Mouse (Mus musculus) hindbrain, embryonic 10.5 days (tissue): Measurements from ENCODE around the gene Fam207a. TPM values are rescaled to one million over a fixed set of nuclear protein-coding genes. Genes with fewer than 3 reads are reported as not detected.

Experiments used
- DNase-seq: peaks from one replicate; pipeline ENCODE4 v3.0.0-alpha.2; 2017; ENCODE audit warnings: low spot score
- H3K27ac ChIP-seq: fragments of 300-500 bp; sonication (generic); 2 replicates; pipeline ENCODE4 v1.5.1; 2016; ENCODE audit warnings: mild to moderate bottlenecking, moderate library complexity
- H3K27me3 ChIP-seq: fragments of 300-500 bp; sonication (generic); 2 replicates; pipeline ENCODE4 v1.6.1; 2016; ENCODE audit warnings: mild to moderate bottlenecking; ENCODE audit not compliant: poor library complexity, insufficient read depth, severe bottlenecking
- H3K36me3 ChIP-seq: fragments of 300-500 bp; sonication (generic); 2 replicates; pipeline ENCODE4 v1.6.1; 2016; ENCODE audit warnings: mild to moderate bottlenecking, moderate library complexity
- H3K4me1 ChIP-seq: fragments of 300-500 bp; sonication (generic); replicated peaks from 2 replicates; pipeline ENCODE4 v1.6.1; 2016; ENCODE audit warnings: mild to moderate bottlenecking
- H3K4me3 ChIP-seq: fragments of 300-500 bp; sonication (generic); 2 replicates; pipeline ENCODE4 v1.5.1; 2016; ENCODE audit warnings: mild to moderate bottlenecking, moderate library complexity
- H3K9me3 ChIP-seq: fragments of 300-500 bp; sonication (generic); 2 replicates; pipeline ENCODE4 v1.6.1; 2016; ENCODE audit warnings: mild to moderate bottlenecking, moderate library complexity
- WGBS: fragments of 180-500 bp; shearing (Covaris S2); methylation state at CpG from one replicate; pipeline ENCODE4 v1.1.7; 2016; 5-methylcytosine and 5-hydroxymethylcytosine counted together
- polyA plus RNA-seq: library from polyadenylated mRNA; unstranded; fragments of >200 nt; fragmentation: Nextera tagmentation; extraction: Ambion mirVana; gene quantifications from 2 replicates; pipeline ENCODE4 v1.2.1, GENCODE M21; 2016

Gene Fam207a
- polyA plus RNA-seq, 1 experiment from 2014 or later = 50.0 TPM

DNA sequence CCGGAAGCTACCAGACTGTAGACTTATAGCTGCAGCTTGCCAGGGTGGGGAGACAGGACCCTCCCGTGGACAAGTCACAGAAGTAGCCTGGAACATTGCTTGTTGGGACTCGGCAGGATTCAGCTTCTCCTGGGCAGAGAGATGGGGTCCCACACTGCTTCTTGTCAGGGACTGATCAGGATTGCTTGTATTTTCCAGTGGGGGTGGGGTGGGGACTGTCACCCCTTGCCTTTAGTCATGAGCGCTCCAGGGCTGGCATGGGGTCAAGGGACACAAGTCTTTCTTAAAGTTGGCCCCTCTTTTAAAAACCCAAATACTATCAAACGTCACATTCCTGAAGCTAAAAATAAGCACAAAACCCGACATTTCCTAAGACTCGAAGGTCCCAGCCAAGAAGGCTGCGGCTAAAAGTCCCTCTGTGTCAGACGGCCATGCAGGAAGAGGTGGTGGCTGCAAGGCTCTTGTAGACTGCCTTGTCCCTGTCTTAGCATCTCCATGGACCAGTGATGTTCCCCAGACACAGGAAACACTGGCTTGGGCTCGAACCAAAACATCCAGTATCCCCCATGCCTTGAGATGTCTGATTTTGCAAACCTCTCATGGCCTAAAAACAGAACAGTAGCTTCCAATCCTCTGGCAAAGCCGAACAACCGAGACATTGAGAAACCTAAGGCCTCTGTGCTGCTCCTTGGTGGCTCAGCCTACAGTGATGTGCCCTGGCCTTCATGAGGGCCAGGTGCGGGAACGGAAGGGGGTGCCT is 60.2 kb downstream of the Fam207a start:
- no peaks in the 10 kb centered on the region for H3K36me3 ChIP-seq
- no peak for DNase-seq
- H3K27me3 ChIP-seq = no peaks in the 10 kb centered on the region
- no peak overlapping the region for H3K4me3 ChIP-seq
- no peaks in the 10 kb centered on the region for H3K9me3 ChIP-seq
- H3K27ac ChIP-seq = no peak overlapping the region
- peaks cover 13% of the 10 kb centered on the region for H3K4me1 ChIP-seq
- WGBS = 82% methylated on average over 14 of the region's 14 CpGs

DNA sequence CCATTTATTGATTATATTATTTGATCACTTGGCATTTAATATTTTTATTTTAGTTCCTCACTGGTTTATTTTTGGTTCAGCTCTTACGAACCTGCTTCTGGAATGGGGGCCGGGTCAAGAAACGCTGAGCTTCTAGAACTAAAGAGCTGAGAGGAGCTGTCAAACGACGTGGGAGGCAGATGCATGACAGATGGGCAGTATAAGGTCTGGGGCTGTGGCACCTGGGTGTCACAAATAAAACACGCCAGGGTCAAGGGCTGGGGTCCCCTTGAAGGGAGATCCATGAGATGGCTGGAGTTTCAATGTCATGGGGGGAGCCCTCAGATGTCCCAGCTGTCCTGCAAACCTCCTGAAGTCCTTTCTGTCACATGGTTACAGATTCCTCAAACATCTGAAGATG is 60.8 kb downstream of the Fam207a start:
- H3K27me3 ChIP-seq = no peaks in the 10 kb centered on the region
- H3K4me1 ChIP-seq = peaks cover 18% of the 10 kb centered on the region
- DNase-seq = no peak
- 79% methylated on average over 6 of the region's 6 CpGs for WGBS
- H3K9me3 ChIP-seq = no peaks in the 10 kb centered on the region
- H3K27ac ChIP-seq = no peak overlapping the region
- H3K36me3 ChIP-seq = no peaks in the 10 kb centered on the region
- no peak overlapping the region for H3K4me3 ChIP-seq

DNA sequence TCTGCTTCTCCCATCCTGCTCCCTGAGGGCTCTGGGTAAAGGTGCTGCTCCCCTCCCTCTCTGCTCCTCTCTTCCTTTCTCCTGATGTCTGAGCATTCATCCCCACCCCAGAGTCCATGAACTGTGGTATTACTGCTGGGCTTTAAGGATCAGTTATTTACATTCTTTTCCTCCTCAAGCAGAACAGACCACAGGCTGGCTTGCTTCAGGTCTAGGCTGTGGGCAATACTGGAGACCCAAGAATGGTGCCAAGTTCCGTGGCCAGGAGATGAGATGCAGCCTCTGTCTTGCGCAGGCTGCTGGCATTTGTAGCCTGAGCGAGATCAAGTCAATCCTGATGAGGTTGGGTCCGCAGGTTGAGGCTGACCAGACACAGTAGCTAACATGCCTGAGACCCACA is 63.8 kb downstream of the Fam207a start:
- no peak overlapping the region for H3K27ac ChIP-seq
- peaks cover 46% of the 10 kb centered on the region for H3K4me1 ChIP-seq
- H3K4me3 ChIP-seq = no peak overlapping the region
- H3K36me3 ChIP-seq = no peaks in the 10 kb centered on the region
- no peaks in the 10 kb centered on the region for H3K9me3 ChIP-seq
- no peaks in the 10 kb centered on the region for H3K27me3 ChIP-seq
- 91% methylated on average over 4 of the region's 4 CpGs for WGBS
- DNase-seq = no peak

DNA sequence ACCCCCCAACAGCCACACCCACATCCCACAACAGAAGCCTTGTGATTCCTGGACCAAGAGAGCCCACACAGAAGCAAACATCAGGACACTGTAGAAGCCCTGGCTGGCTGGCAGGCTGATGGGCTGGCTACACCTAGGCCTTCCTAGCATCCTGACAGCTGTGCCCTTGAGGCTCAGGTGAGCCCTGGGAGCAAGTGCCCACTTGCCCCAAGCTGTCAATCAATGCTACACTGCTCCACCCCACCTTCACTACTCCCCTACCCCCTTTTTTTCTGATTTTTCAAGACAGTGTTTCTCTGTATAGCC is 65.5 kb downstream of the Fam207a start:
- Histone ChIP-seq H3K4me3 (no peak overlapping the region), H3K4me1 (peaks cover 40% of the 10 kb centered on the region), H3K27ac (0 out of 2 replicates have a peak overlapping the region, but pooled peaks have one; percentile 30), H3K9me3 (peaks cover 3% of the 10 kb centered on the region), H3K36me3 (no peaks in the 10 kb centered on the region), H3K27me3 (no peaks in the 10 kb centered on the region)
- no peak for DNase-seq

DNA sequence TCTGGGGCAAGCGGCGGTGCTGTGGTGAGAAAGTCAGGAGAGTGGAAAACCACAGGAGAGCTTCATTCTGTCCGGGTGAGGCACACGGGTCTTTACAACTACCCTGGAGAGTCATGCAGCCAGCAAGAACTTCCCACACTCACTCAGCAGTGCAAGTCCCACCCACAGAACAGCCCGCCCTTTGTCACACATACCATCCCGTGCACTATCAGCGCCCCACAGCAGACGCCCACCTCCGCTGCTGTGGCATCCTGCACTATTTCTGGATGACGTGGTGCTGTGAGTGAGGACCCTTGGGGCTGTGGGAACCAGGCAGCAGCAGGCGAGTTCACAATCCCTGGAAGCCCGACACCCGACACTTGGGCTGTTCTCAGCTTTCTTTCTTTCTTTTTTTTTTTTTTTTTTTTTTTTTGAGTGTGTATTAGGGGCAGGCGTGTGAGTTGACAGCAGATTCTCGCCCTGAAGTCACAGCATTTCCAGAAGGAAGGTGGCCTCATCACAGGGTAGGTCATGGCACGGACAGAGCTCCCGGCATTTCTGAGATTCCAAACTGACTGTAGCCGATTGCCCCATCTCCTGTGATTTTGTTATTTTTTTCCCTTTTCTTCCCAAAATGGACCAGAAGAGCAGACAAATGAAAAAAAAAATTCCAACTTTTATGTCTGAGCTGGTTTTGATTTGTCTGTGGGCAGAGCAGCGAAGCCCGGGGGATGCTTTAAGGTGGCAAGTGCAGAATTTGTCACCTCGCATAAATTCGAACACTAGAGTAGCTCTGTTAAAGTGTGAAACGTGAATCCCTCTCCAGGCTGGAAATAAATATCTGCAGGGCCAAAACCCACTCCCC is 66.0 kb downstream of the Fam207a start:
- DNase-seq = peak; percentile 34
- Histone ChIP-seq H3K36me3 (no peaks in the 10 kb centered on the region), H3K27me3 (no peaks in the 10 kb centered on the region), H3K4me3 (0 out of 2 replicates have a peak overlapping the region, but pooled peaks have one; percentile 21), H3K27ac (peak overlapping the region; percentile 62), H3K9me3 (peaks cover 7% of the 10 kb centered on the region), H3K4me1 (peaks cover 40% of the 10 kb centered on the region)
- WGBS = 39% methylated on average over 23 of the region's 23 CpGs

DNA sequence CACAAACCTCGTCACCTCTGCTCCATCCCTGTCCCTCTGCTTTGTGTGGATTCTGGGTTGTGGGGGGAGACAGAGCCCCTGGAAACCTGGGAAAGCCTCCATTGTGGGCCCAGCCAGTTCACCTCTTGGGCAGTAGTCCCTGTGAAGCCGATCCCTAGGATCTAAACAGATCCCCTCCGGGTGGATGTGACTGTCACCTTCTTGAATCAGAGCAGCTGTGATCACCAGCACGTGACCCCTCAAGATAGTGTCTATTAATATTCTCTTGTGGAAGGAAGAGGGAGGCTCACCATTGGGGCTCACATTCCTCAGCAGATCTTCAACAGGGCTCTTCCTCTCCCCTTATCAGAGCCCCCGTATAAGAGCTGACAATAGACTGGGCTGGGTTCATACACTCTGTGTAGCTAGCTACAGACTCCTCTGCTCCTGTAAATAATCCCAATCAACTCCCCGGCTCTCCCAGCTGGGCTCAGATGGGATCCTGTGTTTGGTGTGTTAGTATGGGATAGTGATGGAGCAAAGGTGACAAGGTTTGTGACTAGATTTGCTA is 66.8 kb downstream of the Fam207a start:
- Histone ChIP-seq H3K4me1 (peaks cover 40% of the 10 kb centered on the region), H3K4me3 (no peak overlapping the region), H3K27me3 (no peaks in the 10 kb centered on the region), H3K36me3 (no peaks in the 10 kb centered on the region), H3K27ac (peak overlapping the region; percentile 62), H3K9me3 (peaks cover 7% of the 10 kb centered on the region)
- no peak for DNase-seq
- 63% methylated on average over 6 of the region's 6 CpGs for WGBS

DNA sequence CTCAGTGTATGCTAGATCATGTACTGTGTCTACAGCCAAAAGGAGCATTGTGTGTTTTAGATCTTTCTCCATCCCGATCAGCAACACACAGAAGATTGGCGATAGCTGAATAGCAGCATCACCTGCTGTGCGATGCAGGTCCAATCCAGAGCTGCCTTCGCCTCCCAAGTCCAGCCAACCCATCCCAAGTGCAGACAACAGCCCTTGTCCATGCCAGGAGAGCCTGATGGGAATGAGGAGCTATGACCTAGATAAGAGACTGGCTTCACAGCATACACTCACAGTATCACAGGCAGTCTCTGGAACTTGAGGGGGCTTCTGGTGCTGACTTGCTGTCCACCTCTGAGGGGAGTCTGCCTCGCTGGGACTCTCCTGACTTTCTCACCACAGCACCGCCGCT is 67.4 kb downstream of the Fam207a start:
- no peak for DNase-seq
- 77% methylated on average over 7 of the region's 7 CpGs for WGBS
- H3K27ac ChIP-seq = peak overlapping the region; percentile 62; the same call in 1 of the 2 replicates

DNA sequence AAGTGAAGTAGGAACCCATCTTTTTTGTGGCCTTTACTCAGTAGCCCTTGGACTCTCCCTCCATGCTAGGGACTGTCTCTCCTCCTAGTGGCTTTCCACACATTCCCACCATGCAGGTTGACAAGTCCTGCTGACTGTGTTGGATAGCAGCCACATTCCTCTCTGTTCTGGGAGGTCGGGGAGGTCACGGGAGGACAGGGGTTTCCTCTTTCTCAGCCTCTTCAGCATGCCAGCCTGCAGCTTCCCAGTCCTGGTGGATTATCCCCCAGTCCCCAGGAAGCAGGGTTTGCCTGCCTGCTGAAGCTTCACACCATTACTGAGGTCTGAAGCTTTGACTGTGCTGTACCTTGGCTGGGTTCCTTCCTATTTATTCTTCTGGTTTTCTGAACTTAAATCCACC is 67.8 kb downstream of the Fam207a start:
- H3K4me1 ChIP-seq = peaks cover 40% of the 10 kb centered on the region
- H3K27me3 ChIP-seq = no peaks in the 10 kb centered on the region
- 0 out of 2 replicates have a peak overlapping the region, but pooled peaks have one; percentile 62 for H3K27ac ChIP-seq
- H3K9me3 ChIP-seq = peaks cover 7% of the 10 kb centered on the region
- no peaks in the 10 kb centered on the region for H3K36me3 ChIP-seq
- DNase-seq = peak; percentile 48
- no peak overlapping the region for H3K4me3 ChIP-seq
- WGBS = 7% methylated on average over 2 of the region's 2 CpGs

More for the DNA sequence above, 67.4 kb downstream of the Fam207a start:
- no peak overlapping the region for H3K4me3 ChIP-seq
- peaks cover 7% of the 10 kb centered on the region for H3K9me3 ChIP-seq
- H3K4me1 ChIP-seq = peaks cover 40% of the 10 kb centered on the region
- H3K27me3 ChIP-seq = no peaks in the 10 kb centered on the region
- no peaks in the 10 kb centered on the region for H3K36me3 ChIP-seq

DNA sequence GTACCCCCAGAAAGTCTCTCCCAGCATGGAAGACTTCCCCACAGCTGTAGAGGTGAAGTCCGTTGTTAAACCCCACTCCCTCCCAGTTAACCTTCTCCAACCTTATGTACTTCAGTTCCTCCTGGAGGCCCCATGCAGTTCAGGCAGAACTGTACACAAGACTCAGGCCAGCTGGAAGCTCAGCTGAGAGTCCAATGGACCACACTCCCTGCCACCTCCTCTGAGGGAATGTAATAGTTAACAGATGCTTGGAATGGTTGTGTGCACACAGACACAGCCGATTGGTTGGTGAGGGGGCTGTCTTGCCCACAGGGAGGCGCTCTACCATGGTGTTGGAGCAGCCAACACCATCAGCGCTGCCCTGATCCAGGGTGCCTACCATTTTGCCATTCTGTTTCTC is 73.3 kb downstream of the Fam207a start:
- peaks cover 19% of the 10 kb centered on the region for H3K4me1 ChIP-seq
- peaks cover 7% of the 10 kb centered on the region for H3K9me3 ChIP-seq
- 79% methylated on average over 4 of the region's 4 CpGs for WGBS
- no peaks in the 10 kb centered on the region for H3K27me3 ChIP-seq
- no peak overlapping the region for H3K4me3 ChIP-seq
- no peaks in the 10 kb centered on the region for H3K36me3 ChIP-seq
- no peak for DNase-seq
- no peak overlapping the region for H3K27ac ChIP-seq

DNA sequence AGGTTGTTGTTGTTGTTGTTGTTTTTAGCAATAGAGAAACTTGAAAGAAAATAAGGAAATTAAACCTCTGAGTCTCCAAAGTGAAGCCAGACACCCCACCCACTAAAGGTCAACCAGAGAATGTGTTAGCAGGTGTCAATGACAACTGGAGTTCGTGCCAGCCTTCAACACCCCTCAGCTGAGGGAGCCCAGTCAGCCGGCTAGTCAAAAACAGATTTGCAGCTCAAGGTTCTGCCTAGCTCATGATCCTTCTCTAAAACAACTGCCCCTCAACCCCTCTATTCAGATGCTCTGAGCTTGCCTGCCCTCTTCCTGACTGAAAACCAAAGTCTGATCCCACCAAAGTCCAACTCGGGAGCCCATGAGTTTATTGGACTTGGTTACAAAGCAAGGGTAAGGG is 73.8 kb downstream of the Fam207a start:
- no peaks in the 10 kb centered on the region for H3K27me3 ChIP-seq
- WGBS = 82% methylated on average over 3 of the region's 3 CpGs
- H3K36me3 ChIP-seq = no peaks in the 10 kb centered on the region
- DNase-seq = no peak
- no peak overlapping the region for H3K27ac ChIP-seq
- H3K4me1 ChIP-seq = peaks cover 15% of the 10 kb centered on the region
- H3K9me3 ChIP-seq = peaks cover 7% of the 10 kb centered on the region
- no peak overlapping the region for H3K4me3 ChIP-seq

DNA sequence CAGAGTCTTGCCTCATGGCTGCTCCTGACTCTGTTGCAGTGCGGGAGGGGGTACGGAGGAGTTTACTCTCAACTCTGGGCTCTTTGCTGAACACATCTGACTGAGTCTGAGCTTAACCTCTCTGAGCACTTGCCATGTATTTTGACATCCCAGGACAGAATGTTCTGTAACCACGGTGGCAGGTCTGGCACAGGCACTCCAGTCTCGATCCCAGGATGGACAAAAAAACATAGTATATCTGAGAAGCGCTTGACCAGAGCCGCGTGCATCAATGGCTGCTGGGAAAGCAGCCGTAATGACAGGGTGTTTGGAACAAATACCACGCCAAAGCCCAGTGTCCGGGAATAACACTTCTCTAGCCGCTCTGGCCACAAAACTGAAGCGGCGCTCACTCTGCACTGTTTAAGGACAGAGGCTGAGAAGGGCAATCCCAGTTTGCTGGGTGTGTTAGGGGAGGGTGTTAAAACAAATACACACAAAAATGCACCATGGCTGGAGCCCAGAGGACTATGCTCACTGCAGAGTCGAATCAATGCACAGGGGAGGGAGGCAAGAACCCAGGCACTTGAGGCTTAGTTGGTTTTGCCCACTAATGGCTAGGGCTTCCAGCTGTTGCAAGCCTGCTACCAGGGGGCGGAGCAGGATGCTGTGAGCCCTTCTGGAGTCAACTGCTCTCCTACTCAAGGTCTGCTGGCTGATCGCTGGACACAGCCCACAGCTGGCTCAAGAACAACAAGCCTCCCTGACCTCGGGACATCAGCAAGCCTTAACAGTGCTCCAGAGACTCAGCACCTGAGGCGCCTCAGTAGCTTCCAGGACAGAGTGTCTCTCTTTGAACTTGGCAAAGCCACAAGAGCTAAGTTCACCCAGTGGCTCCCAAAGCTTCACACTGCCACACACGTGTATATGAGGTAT is 74.5 kb downstream of the Fam207a start:
- Histone ChIP-seq H3K4me1 (peaks cover 11% of the 10 kb centered on the region), H3K9me3 (peaks cover 7% of the 10 kb centered on the region), H3K4me3 (no peak overlapping the region), H3K27me3 (no peaks in the 10 kb centered on the region), H3K36me3 (no peaks in the 10 kb centered on the region), H3K27ac (no peak overlapping the region)
- no peak for DNase-seq
- 70% methylated on average over 19 of the region's 19 CpGs for WGBS

DNA sequence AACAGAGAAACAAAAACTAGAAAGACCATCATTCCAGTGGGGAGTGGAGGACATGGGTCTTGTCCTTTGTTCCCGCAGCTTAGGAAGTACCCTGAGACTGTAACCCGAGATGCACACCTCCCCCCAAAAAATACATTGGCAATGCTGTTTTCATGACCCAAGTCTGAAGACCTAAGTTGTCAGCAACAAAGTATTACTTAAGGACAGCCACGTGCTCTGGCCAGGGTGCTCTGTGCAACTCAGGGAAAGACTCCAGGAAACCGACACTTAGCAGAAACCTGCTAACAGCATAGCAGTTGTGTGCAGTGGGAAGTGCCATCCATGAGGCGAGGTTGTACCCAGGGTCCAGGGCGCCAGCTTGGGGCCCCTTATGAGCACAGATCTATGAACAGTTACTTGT is 75.3 kb downstream of the Fam207a start:
- H3K27ac ChIP-seq = no peak overlapping the region
- H3K27me3 ChIP-seq = no peaks in the 10 kb centered on the region
- peaks cover 6% of the 10 kb centered on the region for H3K9me3 ChIP-seq
- no peaks in the 10 kb centered on the region for H3K36me3 ChIP-seq
- peaks cover 18% of the 10 kb centered on the region for H3K4me1 ChIP-seq
- 60% methylated on average over 6 of the region's 6 CpGs for WGBS
- H3K4me3 ChIP-seq = no peak overlapping the region
- DNase-seq = no peak
